Mouse (Mus musculus) Patski (cell line): ENCODE data around the gene Tcf7l2. TPM values are rescaled to one million over a fixed set of nuclear protein-coding genes. Genes with fewer than 3 reads are reported as not detected.

ENCODE experiments used
- ATAC-seq: fragments of 100-300 bp; one replicate; pipeline ENCODE4 v1.8.0; 2021
- CTCF ChIA-PET: fragments of 350-600 bp; sonication (Branson Sonifier 250); formaldehyde crosslinking; loops from one replicate; lab custom pipeline; 2022; ENCODE audit warnings: inconsistent platforms; lab: Charles Lee
- POLR2A ChIA-PET: fragments of 350-600 bp; sonication (Branson Sonifier 250); formaldehyde crosslinking; loops from one replicate; lab custom pipeline; 2022; ENCODE audit warnings: antibody characterized with exemption, inconsistent platforms; lab: Charles Lee
- DNase-seq: peaks from one replicate; pipeline ENCODE4 v3.0.0-alpha.2; 2011; ENCODE audit warnings: low read depth, low spot score
- H3K27me3 ChIP-seq: fragments of 371-371 bp; one replicate; pipeline ENCODE4 v1.5.1; 2021
- CTCF ChIP-seq: fragments of 100-300 bp; IDR thresholded peaks from one replicate; pipeline ENCODE4 v1.5.1; 2021
- in situ Hi-C: fragments of 300-500 bp; cut with MboI; formaldehyde crosslinking; loops from 3 replicates; pipeline ENCODE4 v1.11.1; 2018; ENCODE audit warnings: low pct_unique_long_range_greater_than_20kb, mixed read lengths
- polyA plus RNA-seq: library from polyadenylated mRNA; unstranded; gene quantifications from one replicate; pipeline ENCODE4 v1.2.3, GENCODE M21; 2021

Tcf7l2 gene
- polyA plus RNA-seq, 1 experiment from 2014 or later: 22.1 TPM

GRCm38 (mm10) chr19:55750048-55750447 is 8.4 kb downstream of the Tcf7l2 start:
- in situ Hi-C loops: loop anchor here (10.0 kb wide), 1 partner anchor 385 kb away; no protein-coding TSS in a partner anchor
- ATAC-seq (no peak), DNase-seq (no peak)
- ChIA-PET POLR2A (interaction anchor here (0.8 kb wide), 1 partner anchor 89 kb away, joined by 4 read pairs; no protein-coding TSS in a partner anchor), CTCF (interaction anchor here (0.7 to 1.2 kb wide), 3 partner anchors 147 to 384 kb away, joined by 3 read pairs; no protein-coding TSS in a partner anchor)
- TF ChIP-seq CTCF: no peak
- H3K27me3 ChIP-seq: no peaks in the 10 kb centered on the region

GRCm38 (mm10) chr19:55750465-55750864 is 8.8 kb downstream of the Tcf7l2 start:
- DNase-seq: no peak
- no peak for ATAC-seq

GRCm38 (mm10) chr19:55752861-55753260 is 11.2 kb downstream of the Tcf7l2 start:
- ATAC-seq: no peak
- no peaks in the 10 kb centered on the region for H3K27me3 ChIP-seq
- in situ Hi-C loops: loop anchor here (10.0 kb wide), 1 partner anchor 382 kb away; no protein-coding TSS in a partner anchor
- CTCF ChIA-PET: no interaction called here
- TF ChIP-seq CTCF: no peak
- POLR2A ChIA-PET: no interaction called here
- DNase-seq: no peak

More at GRCm38 (mm10) chr19:55750465-55750864, 8.8 kb downstream of the Tcf7l2 start:
- CTCF ChIA-PET: interaction anchor here (0.7 to 1.2 kb wide), 3 partner anchors 147 to 384 kb away, joined by 3 read pairs; no protein-coding TSS in a partner anchor
- POLR2A ChIA-PET: no interaction called here
- in situ Hi-C loops: loop anchor here (10.0 kb wide), 1 partner anchor 384 kb away; no protein-coding TSS in a partner anchor
- H3K27me3 ChIP-seq: no peaks in the 10 kb centered on the region
- no peak for TF ChIP-seq CTCF

- POLR2A ChIA-PET: no interaction called here
- in situ Hi-C loops: loop anchor here (10.0 kb wide), 1 partner anchor 380 kb away; no protein-coding TSS in a partner anchor
- no peak for DNase-seq
- CTCF ChIA-PET: interaction anchor here (2.2 kb wide), 1 partner anchor 12 kb away, joined by 6 read pairs; no protein-coding TSS in a partner anchor
- no peak for ATAC-seq
- no peaks in the 10 kb centered on the region for H3K27me3 ChIP-seq
- no peak for TF ChIP-seq CTCF
Observed at GRCm38 (mm10) chr19:55754303-55754702, 12.7 kb downstream of the Tcf7l2 start.

GRCm38 (mm10) chr19:55755462-55755861 is 13.8 kb downstream of the Tcf7l2 start:
- in situ Hi-C loops: loop anchor here (10.0 kb wide), 1 partner anchor 379 kb away; no protein-coding TSS in a partner anchor
- DNase-seq: no peak
- POLR2A ChIA-PET: no interaction called here
- ATAC-seq: no peak
- TF ChIP-seq CTCF: no peak
- H3K27me3 ChIP-seq: no peaks in the 10 kb centered on the region
- CTCF ChIA-PET: interaction anchor here (2.2 kb wide), 1 partner anchor 11 kb away, joined by 6 read pairs; no protein-coding TSS in a partner anchor

- in situ Hi-C loops: loop anchor here (10.0 kb wide), 1 partner anchor 378 kb away; no protein-coding TSS in a partner anchor
- ATAC-seq: no peak
- CTCF ChIA-PET: interaction anchor here (2.2 kb wide), 1 partner anchor 9 kb away, joined by 6 read pairs; no protein-coding TSS in a partner anchor
Observed at GRCm38 (mm10) chr19:55756707-55757106, 15.1 kb downstream of the Tcf7l2 start.

GRCm38 (mm10) chr19:55757403-55757802 is 15.8 kb downstream of the Tcf7l2 start:
- no peaks in the 10 kb centered on the region for H3K27me3 ChIP-seq
- ChIA-PET POLR2A (interaction anchor here (0.5 kb wide), 1 partner anchor 179 kb away, joined by 3 read pairs; no protein-coding TSS in a partner anchor), CTCF (interaction anchor here (0.8 to 1.2 kb wide), 2 partner anchors 13 to 37 kb away, joined by 3 to 4 read pairs; no protein-coding TSS in a partner anchor)
- DNase-seq: no peak
- no peak for ATAC-seq
- in situ Hi-C loops: loop anchor here (10.0 kb wide), 1 partner anchor 377 kb away; no protein-coding TSS in a partner anchor
- no peak for TF ChIP-seq CTCF

More at GRCm38 (mm10) chr19:55756707-55757106, 15.1 kb downstream of the Tcf7l2 start:
- POLR2A ChIA-PET: interaction anchor here (0.5 kb wide), 1 partner anchor 179 kb away, joined by 3 read pairs; no protein-coding TSS in a partner anchor
- no peak for DNase-seq
- TF ChIP-seq CTCF: no peak
- no peaks in the 10 kb centered on the region for H3K27me3 ChIP-seq

GRCm38 (mm10) chr19:55758158-55758557 is 16.5 kb downstream of the Tcf7l2 start:
- H3K27me3 ChIP-seq: no peaks in the 10 kb centered on the region
- ATAC-seq (no peak), DNase-seq (no peak)
- in situ Hi-C loops: loop anchor here (10.0 kb wide), 1 partner anchor 377 kb away; no protein-coding TSS in a partner anchor
- no peak for TF ChIP-seq CTCF
- ChIA-PET CTCF (interaction anchor here (0.9 to 1.2 kb wide), 2 partner anchors 14 to 108 kb away, joined by 3 to 4 read pairs; no protein-coding TSS in a partner anchor), POLR2A (no interaction called here)

GRCm38 (mm10) chr19:55759006-55759405 is 17.4 kb downstream of the Tcf7l2 start:
- in situ Hi-C loops: loop anchor here (10.0 kb wide), 1 partner anchor 376 kb away; no protein-coding TSS in a partner anchor
- no peak for TF ChIP-seq CTCF
- ATAC-seq (no peak), DNase-seq (no peak)
- no peaks in the 10 kb centered on the region for H3K27me3 ChIP-seq
- ChIA-PET CTCF (interaction anchor here (0.7 to 1.3 kb wide), 4 partner anchors 9 to 376 kb away, joined by 3 read pairs; no protein-coding TSS in a partner anchor), POLR2A (no interaction called here)

- no peak for ATAC-seq
- ChIA-PET POLR2A (no interaction called here), CTCF (no interaction called here)
- in situ Hi-C loops: no loop called here
- TF ChIP-seq CTCF: no peak
- DNase-seq: no peak
- H3K27me3 ChIP-seq: no peaks in the 10 kb centered on the region
Observed at GRCm38 (mm10) chr19:55761086-55761485, 19.5 kb downstream of the Tcf7l2 start.
